Mouse (Mus musculus): ENCODE measurements around the gene Slc6a13.

GRCm38 (mm10) chr6:121325298-121325697 lies 25.3 kb downstream of the Slc6a13 start:
- TF ChIP-seq HCFC1 (IDR thresholded peaks at IDR 0.05; ENCODE audit: borderline replicate concordance, insufficient read depth, low read length), result no peak
- TF ChIP-seq MAFK (IDR thresholded peaks at IDR 0.05; ENCODE audit: insufficient read depth, low read depth, low read length), result no peak
- no peak for TF ChIP-seq CHD2 (IDR thresholded peaks at IDR 0.05; ENCODE audit: low read depth, low read length)
- no peak for TF ChIP-seq ZNF384 (IDR thresholded peaks at IDR 0.05; ENCODE audit: low read depth, low read length)
- TF ChIP-seq ZC3H11A (IDR thresholded peaks at IDR 0.05; ENCODE audit: borderline replicate concordance, low read depth, low read length), result no peak
